ENCODE assay signal across 18 mouse cellular contexts in genomic region chr14:79754601-79755222, GRCm38 (mm10). TPM values are rescaled to one million over a fixed set of nuclear protein-coding genes. Genes with fewer than 3 reads are reported as not detected.
DNase-seq lines count a peak whose midpoint lies in the region; ATAC-seq lines count a peak whose summit lies in the region.
"Had no signal": no experiment of that assay in that cellular context is flagged by ENCODE, and none has a peak within 500 bp of the region (broad histone marks: within the 10 kb centered on the region; RNA-seq: fewer than 3 reads in every experiment).

No protein-coding gene starts in this region.

- intact Hi-C loops in left cerebral cortex, postnatal 25 days (cut with DNase I), result no loop called here
- intact Hi-C loops in left cerebral cortex, postnatal 10 days (cut with DNase I), result no loop called here

- DNase-seq in cerebellum, postnatal 10 days, result peak; percentile 27 to 37
- DNase-seq in midbrain, embryonic 11.5 days (ENCODE audit: low spot score, missing footprints), result peak; percentile 93
- DNase-seq in retina, embryonic 14.5 days (ENCODE audit: low spot score), result peak; percentile 64
- no peak for DNase-seq in gastrocnemius, postnatal 4 days (ENCODE audit: low spot score in 2 of 2)
- DNase-seq in left cerebral cortex, postnatal 25 days (ENCODE audit: low spot score in 2 of 2), result no peak
- DNase-seq in left cerebral cortex, postnatal 10 days (ENCODE audit: extremely low spot score in 1 of 2, low spot score in 2 of 2), result no peak
- DNase-seq: B cell, adult 2 months; cerebellum, postnatal 36 days; gastrocnemius, postnatal 14 days; lung, postnatal 14 days had no signal

- H3K27ac ChIP-seq in forebrain, embryonic 15.5 days (replicated peaks), result no peak overlapping the region
- H3K27ac ChIP-seq in midbrain, embryonic 11.5 days (ENCODE audit: low read depth, low read length), result peak overlapping the region; percentile 37; the same call in 1 of the 2 replicates
- H3K27ac ChIP-seq: heart, embryonic 15.5 days had no signal

- H3K4me2 ChIP-seq in forebrain, embryonic 15.5 days (replicated peaks), result no peak overlapping the region
- no peak overlapping the region for H3K4me2 ChIP-seq in midbrain, embryonic 11.5 days
- H3K4me2 ChIP-seq: heart, embryonic 15.5 days; liver, embryonic 11.5 days had no signal

- no peaks in the 10 kb centered on the region for H3K9me3 ChIP-seq in forebrain, embryonic 15.5 days
- H3K9me3 ChIP-seq in midbrain, embryonic 11.5 days (ENCODE audit: control insufficient read depth, low read length), result no peaks in the 10 kb centered on the region
- H3K9me3 ChIP-seq: heart, embryonic 15.5 days had no signal

- no peak overlapping the region for H3K9ac ChIP-seq in forebrain, embryonic 15.5 days (replicated peaks)
- no peak overlapping the region for H3K9ac ChIP-seq in midbrain, embryonic 11.5 days (ENCODE audit: low read length)
- H3K9ac ChIP-seq: heart, embryonic 15.5 days had no signal

- H3K4me1 ChIP-seq in forebrain, embryonic 15.5 days, result no peaks in the 10 kb centered on the region
- H3K4me1 ChIP-seq in midbrain, embryonic 11.5 days (ENCODE audit: control insufficient read depth, insufficient read depth, low read length), result peaks cover 11% of the 10 kb centered on the region
- H3K4me1 ChIP-seq: heart, embryonic 15.5 days had no signal

- ATAC-seq in cerebellum, adult (ENCODE audit: insufficient number of reproducible peaks, low FRiP score, low TSS enrichment), result no peak
- ATAC-seq in forebrain, embryonic 15.5 days (replicated peaks), result 0 out of 2 replicates have a peak, but pooled peaks have one; percentile 29
- peak; percentile 71 for ATAC-seq in midbrain, embryonic 11.5 days (ENCODE audit: low FRiP score)
- ATAC-seq: intestine, postnatal 0 days had no signal

- no peaks in the 10 kb centered on the region for H3K27me3 ChIP-seq in forebrain, embryonic 15.5 days
- no peaks in the 10 kb centered on the region for H3K27me3 ChIP-seq in midbrain, embryonic 11.5 days (ENCODE audit: control insufficient read depth, insufficient read depth, low read length)

- 36% methylated on average over 13 of the region's 13 CpGs for WGBS in forebrain, embryonic 15.5 days
- WGBS in midbrain, embryonic 11.5 days, result 49% methylated on average over 13 of the region's 13 CpGs

- H3K4me3 ChIP-seq in forebrain, embryonic 15.5 days, result no peak overlapping the region
- H3K4me3 ChIP-seq in midbrain, embryonic 11.5 days (ENCODE audit: low read depth, low read length), result no peak overlapping the region
- H3K4me3 ChIP-seq: erythroblast, embryonic 14.5 days; heart, embryonic 15.5 days had no signal

- no peaks in the 10 kb centered on the region for H3K36me3 ChIP-seq in forebrain, embryonic 15.5 days
- no peaks in the 10 kb centered on the region for H3K36me3 ChIP-seq in midbrain, embryonic 11.5 days (ENCODE audit: control insufficient read depth, insufficient read depth, low read length)
- H3K36me3 ChIP-seq: heart, embryonic 15.5 days had no signal

RNA-seq across cellular contexts. Expression of gene Pcdh8, which starts 16.4 kb away (rescaled TPM):
- 55.7 and 58.0 TPM in 2 replicates for polyA plus RNA-seq in forebrain, embryonic 15.5 days (2015; fragmentation: Nextera tagmentation; extraction: Ambion mirVana)
- polyA plus RNA-seq in midbrain, embryonic 11.5 days (2014; fragmentation: Nextera tagmentation; extraction: Ambion mirVana), result 32.8 and 37.5 TPM in 2 replicates
- under 1 TPM; 0.08 to 0.10 TPM for total RNA-seq in gastrocnemius, postnatal 4 days (2021)
- 10 to 100 TPM; 64.4 to 69.0 TPM for total RNA-seq in left cerebral cortex, postnatal 25 days (2021)
- 10 to 100 TPM; 55.6 to 58.4 TPM for total RNA-seq in left cerebral cortex, postnatal 10 days (2021)
- total RNA-seq: gastrocnemius, postnatal 14 days; MEL; neutrophil, adult 5-6 weeks had no signal
- polyA plus RNA-seq: erythroblast, embryonic 14.5 days had no signal

Comparison
In these comparisons a context has a peak if more than half of its experiments do, and no peak if none do; other contexts are left out.
1. DNase-seq: peak in cerebellum, postnatal 10 days (2 of 2), midbrain, embryonic 11.5 days (single experiment) and retina, embryonic 14.5 days (single experiment); none in gastrocnemius, postnatal 4 days (0 of 2), left cerebral cortex, postnatal 25 days (0 of 2) and left cerebral cortex, postnatal 10 days (0 of 2).
2. RNA of gene Pcdh8, which starts 16.4 kb away (total RNA-seq): 64.4 to 69.0 TPM in left cerebral cortex, postnatal 25 days and 55.6 to 58.4 TPM in left cerebral cortex, postnatal 10 days; 0.08 to 0.10 TPM in gastrocnemius, postnatal 4 days; every median in the first group is over 10 times any median in the second.